Mouse (Mus musculus) E14TG2a.4 (cell line): ENCODE measurements around the gene Gm20388.

Source experiments
- CTCF ChIP-seq: conservative IDR thresholded peaks from 2 replicates; pipeline ENCODE4 v1.5.1; 2014; ENCODE audit warnings: low read length
- NANOG ChIP-seq: IDR thresholded peaks from 2 replicates; pipeline ENCODE4 v1.6.1; 2014; ENCODE audit warnings: borderline replicate concordance, low read length, mixed read lengths
- POU5F1 ChIP-seq: IDR thresholded peaks from 2 replicates; pipeline ENCODE4 v1.6.1; 2014; ENCODE audit warnings: low read length, borderline replicate concordance

DNA sequence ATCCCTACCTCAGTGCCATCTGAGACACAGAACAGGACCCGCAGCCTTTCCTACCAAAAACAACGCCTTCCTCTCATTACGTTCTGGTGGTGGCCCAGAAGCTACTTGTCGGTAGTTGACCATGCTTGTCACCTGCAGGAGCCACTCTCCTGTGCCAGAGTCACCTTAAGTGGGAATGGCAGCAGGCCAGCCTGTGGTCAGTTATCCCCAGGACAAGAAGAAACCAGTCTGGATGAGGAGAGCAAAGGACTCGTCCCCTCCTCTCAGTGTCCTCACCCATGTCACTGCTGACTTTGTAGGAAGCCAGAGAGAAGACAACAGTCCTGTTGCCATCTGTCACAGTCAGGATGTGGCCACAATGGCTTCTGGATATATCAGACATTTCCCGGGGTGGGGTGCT is 2906.3 kb downstream of the Gm20388 start:
- no peak for TF ChIP-seq CTCF
- no peak for TF ChIP-seq POU5F1
- TF ChIP-seq NANOG: no peak
